Mouse (Mus musculus) embryonic facial prominence, embryonic 15.5 days (tissue): ENCODE data around the gene Mmp2. TPM values are rescaled to one million over a fixed set of nuclear protein-coding genes. Genes with fewer than 3 reads are reported as not detected.
"Not testable (repeated sequence)": the region's sequence is repeated elsewhere in the genome, so short reads cannot be mapped to it uniquely, and the experiment has no call there.

ENCODE experiments used
- ATAC-seq: fragments of 200-750 bp; cut with Nextera tagmentation; 2 replicates; pipeline ENCODE4 v1.8.0; 2017; ENCODE audit warnings: low read depth, moderate TSS enrichment; ENCODE audit not compliant: insufficient number of reproducible peaks, low FRiP score, low TSS enrichment
- H3K27ac ChIP-seq: fragments of 300-500 bp; sonication (generic); replicated peaks from 2 replicates; pipeline ENCODE4 v1.5.1; 2015; ENCODE audit warnings: mild to moderate bottlenecking, inconsistent platforms
- H3K27me3 ChIP-seq: fragments of 300-500 bp; sonication (generic); 2 replicates; pipeline ENCODE4 v1.6.1; 2015; ENCODE audit warnings: inconsistent platforms
- H3K36me3 ChIP-seq: fragments of 300-500 bp; sonication (generic); 2 replicates; pipeline ENCODE4 v1.6.1; 2015; ENCODE audit warnings: mild to moderate bottlenecking, inconsistent platforms
- H3K4me1 ChIP-seq: fragments of 300-500 bp; sonication (generic); 2 replicates; pipeline ENCODE4 v1.6.1; 2015; ENCODE audit warnings: inconsistent platforms
- H3K4me2 ChIP-seq: fragments of 300-500 bp; sonication (generic); replicated peaks from 2 replicates; pipeline ENCODE4 v1.6.1; 2015; ENCODE audit warnings: mild to moderate bottlenecking, inconsistent platforms
- H3K4me3 ChIP-seq: fragments of 300-500 bp; sonication (generic); replicated peaks from 2 replicates; pipeline ENCODE4 v1.5.1; 2015; ENCODE audit warnings: mild to moderate bottlenecking, inconsistent platforms
- H3K9ac ChIP-seq: fragments of 300-500 bp; sonication (generic); 2 replicates; pipeline ENCODE4 v1.6.1; 2015; ENCODE audit warnings: inconsistent platforms
- H3K9me3 ChIP-seq: fragments of 300-500 bp; sonication (generic); replicated peaks from 2 replicates; pipeline ENCODE4 v1.6.1; 2016; ENCODE audit warnings: inconsistent platforms
- WGBS: fragments of 180-500 bp; shearing (Covaris S2); methylation state at CpG from one replicate; pipeline ENCODE4 v1.1.7; 2015; 5-methylcytosine and 5-hydroxymethylcytosine counted together
- polyA plus RNA-seq: library from polyadenylated mRNA; unstranded; fragments of >200 nt; fragmentation: Nextera tagmentation; extraction: Ambion mirVana; gene quantifications from 2 replicates; pipeline ENCODE4 v1.2.1, GENCODE M21; 2015

The Mmp2 gene
- polyA plus RNA-seq, 1 experiment from 2014 or later: 362 TPM

DNA sequence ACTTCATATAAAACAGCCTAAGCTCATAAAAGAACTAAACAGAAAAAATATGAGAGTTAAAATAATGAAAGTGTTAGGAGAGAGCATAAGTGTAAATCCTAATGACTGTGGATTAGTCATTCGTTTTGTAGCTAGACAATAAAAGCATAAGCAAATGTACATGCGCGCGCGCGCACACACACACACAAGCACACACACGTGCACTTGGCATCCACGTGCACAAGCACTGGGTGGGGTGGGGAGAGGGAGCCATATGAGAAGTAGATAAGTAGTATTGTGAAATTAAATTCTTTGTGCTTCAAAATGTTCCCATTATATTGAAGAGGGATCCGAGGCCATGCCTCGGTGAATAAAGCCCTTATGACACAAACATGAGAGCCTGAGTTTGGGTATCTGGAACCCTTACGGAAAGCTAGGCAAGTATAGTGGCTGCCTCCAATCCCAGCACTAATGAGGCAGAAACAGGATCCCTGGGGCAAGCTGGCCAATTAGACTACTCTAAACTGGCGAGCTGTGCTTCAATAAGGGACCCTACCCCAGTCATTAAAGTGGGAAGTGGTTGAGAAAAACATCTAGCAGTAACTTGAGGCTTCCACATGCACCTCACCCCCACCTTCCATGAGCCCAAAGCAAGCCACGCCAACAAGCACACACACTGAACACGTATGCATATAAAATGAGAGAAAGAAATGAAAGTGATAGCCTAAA is 31.5 kb downstream of the Mmp2 start:
- no peak overlapping the region for H3K9ac ChIP-seq
- ATAC-seq: no peak
- 78% methylated on average over 14 of the region's 14 CpGs for WGBS
- no peak overlapping the region for H3K4me2 ChIP-seq
- H3K9me3 ChIP-seq: no peaks in the 10 kb centered on the region
- no peak overlapping the region for H3K4me3 ChIP-seq
- H3K27me3 ChIP-seq: no peaks in the 10 kb centered on the region; the same call in 1 of the 2 replicates
- H3K27ac ChIP-seq: no peak overlapping the region
- H3K36me3 ChIP-seq: no peaks in the 10 kb centered on the region
- peaks cover 21% of the 10 kb centered on the region for H3K4me1 ChIP-seq

DNA sequence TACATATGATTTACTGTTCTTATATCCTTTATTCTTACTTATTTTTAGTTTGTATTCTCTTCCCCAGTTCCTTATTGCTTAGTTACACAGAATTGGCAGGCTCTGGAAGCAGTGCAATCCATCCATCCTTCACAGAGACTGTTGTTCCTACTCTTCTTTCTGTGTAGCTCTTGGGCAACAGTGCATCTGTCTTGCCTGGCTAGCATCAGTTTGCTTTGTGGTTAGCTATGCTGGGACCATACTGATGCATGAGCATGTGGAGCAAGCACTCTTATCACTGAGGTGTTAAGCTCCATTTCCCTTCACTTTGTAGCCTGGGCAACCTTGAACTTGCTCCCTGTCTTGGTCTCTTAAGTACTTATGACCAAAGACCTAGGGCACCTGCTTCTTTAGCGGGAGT is 34.9 kb downstream of the Mmp2 start:
- H3K27me3 ChIP-seq: no peaks in the 10 kb centered on the region
- H3K9me3 ChIP-seq: no peaks in the 10 kb centered on the region
- H3K4me3 ChIP-seq: no peak overlapping the region
- no peak overlapping the region for H3K9ac ChIP-seq
- no peak overlapping the region for H3K27ac ChIP-seq
- H3K36me3 ChIP-seq: no peaks in the 10 kb centered on the region
- no peak for ATAC-seq
- no peaks in the 10 kb centered on the region for H3K4me1 ChIP-seq
- no peak overlapping the region for H3K4me2 ChIP-seq
- 92% methylated on average over 1 of the region's 1 CpGs for WGBS

DNA sequence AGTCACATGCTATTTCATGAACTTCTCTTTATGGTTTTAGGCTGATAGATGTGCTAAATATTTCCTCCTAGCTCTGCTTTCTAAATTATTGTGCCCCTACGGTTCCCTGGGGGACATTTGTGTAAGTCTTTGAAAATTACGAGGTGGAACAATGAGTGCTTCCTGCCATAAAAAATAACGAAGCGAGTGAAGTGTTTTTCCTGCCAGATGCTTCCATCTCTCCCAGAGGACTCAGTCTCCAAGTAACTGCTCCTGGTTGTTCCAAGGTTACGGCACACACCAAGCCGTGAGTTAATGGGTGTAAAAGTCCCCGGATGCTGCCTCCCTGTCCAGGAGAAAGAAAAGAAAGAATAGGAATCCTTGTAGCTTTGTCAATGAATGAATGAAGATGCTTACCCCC is 43.2 kb downstream of the Mmp2 start:
- no peak overlapping the region for H3K4me3 ChIP-seq
- no peaks in the 10 kb centered on the region for H3K9me3 ChIP-seq
- WGBS: 47% methylated on average over 7 of the region's 7 CpGs
- H3K27me3 ChIP-seq: no peaks in the 10 kb centered on the region
- no peak overlapping the region for H3K4me2 ChIP-seq
- H3K9ac ChIP-seq: no peak overlapping the region
- no peak overlapping the region for H3K27ac ChIP-seq
- no peaks in the 10 kb centered on the region for H3K4me1 ChIP-seq
- no peaks in the 10 kb centered on the region for H3K36me3 ChIP-seq
- ATAC-seq: no peak

GRCm38 (mm10) chr8:92872063-92872759 is 45.1 kb downstream of the Mmp2 start:
- WGBS: 44% methylated on average over 10 of the region's 10 CpGs

DNA sequence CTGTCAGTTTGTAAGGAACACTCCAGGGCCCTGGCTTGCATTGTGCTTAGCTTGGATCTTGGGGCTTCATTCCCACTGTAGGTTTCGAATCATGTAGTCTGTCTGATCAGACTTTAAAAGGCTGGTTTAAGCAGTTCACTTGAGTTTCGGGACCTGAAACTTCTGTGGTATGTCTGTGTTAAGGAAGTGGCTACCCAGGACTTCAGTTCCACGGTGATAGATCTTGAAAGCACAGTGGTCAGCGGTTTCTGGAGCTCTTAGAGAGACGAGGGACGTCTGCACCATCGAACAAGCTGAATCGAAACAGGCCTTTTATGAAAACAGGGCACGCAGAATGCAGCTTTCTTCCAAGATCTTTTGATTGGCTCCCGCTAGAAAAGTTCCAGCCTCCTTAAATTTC is 48.7 kb downstream of the Mmp2 start:
- 54% methylated on average over 10 of the region's 10 CpGs for WGBS
- ATAC-seq: no peak
- Histone ChIP-seq H3K4me3 (no peak overlapping the region), H3K4me2 (no peak overlapping the region), H3K9me3 (0 out of 2 replicates have a peak, but pooled peaks cover 5% of the 10 kb centered on the region), H3K9ac (no peak overlapping the region), H3K27ac (no peak overlapping the region), H3K27me3 (no peaks in the 10 kb centered on the region), H3K4me1 (no peaks in the 10 kb centered on the region), H3K36me3 (peaks cover 12% of the 10 kb centered on the region)

More at GRCm38 (mm10) chr8:92872063-92872759, 45.1 kb downstream of the Mmp2 start:
- Histone ChIP-seq H3K4me1 (no peaks in the 10 kb centered on the region), H3K9me3 (no peaks in the 10 kb centered on the region), H3K9ac (no peak overlapping the region), H3K27ac (no peak overlapping the region), H3K36me3 (no peaks in the 10 kb centered on the region), H3K4me2 (no peak overlapping the region), H3K4me3 (no peak overlapping the region), H3K27me3 (no peaks in the 10 kb centered on the region)
- ATAC-seq: no peak

DNA sequence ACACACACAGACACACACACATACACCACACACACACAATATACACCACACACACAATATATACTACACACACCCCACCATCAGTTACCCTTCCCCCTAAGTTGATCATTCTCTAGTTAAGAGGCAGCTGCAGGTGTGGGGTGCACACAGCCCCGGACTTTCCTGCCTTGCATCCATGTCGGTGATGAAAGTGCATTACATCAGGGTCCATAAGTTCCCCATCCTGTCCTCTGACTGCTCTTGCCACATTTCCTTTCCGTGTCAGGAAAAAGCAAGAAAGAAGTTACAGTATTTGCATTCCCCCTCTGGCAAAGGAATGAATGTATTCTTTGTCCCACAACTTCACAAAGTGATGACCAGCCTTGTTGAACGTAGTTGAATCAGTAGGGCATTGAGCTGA is 54.2 kb downstream of the Mmp2 start:
- ATAC-seq: no peak
- Histone ChIP-seq H3K27me3 (no peaks in the 10 kb centered on the region), H3K4me1 (no peaks in the 10 kb centered on the region), H3K9ac (no peak overlapping the region), H3K4me3 (no peak overlapping the region), H3K9me3 (0 out of 2 replicates have a peak, but pooled peaks cover 5% of the 10 kb centered on the region), H3K36me3 (peaks cover 12% of the 10 kb centered on the region), H3K4me2 (no peak overlapping the region), H3K27ac (no peak overlapping the region)
- 35% methylated on average over 4 of the region's 4 CpGs for WGBS

GRCm38 (mm10) chr8:92883771-92884170 is 56.7 kb downstream of the Mmp2 start:
- H3K4me1 ChIP-seq: no peaks in the 10 kb centered on the region
- H3K9me3 ChIP-seq: 0 out of 2 replicates have a peak, but pooled peaks cover 5% of the 10 kb centered on the region
- H3K27me3 ChIP-seq: no peaks in the 10 kb centered on the region
- 71% methylated on average over 2 of the region's 2 CpGs for WGBS
- no peak overlapping the region for H3K4me3 ChIP-seq
- no peak overlapping the region for H3K4me2 ChIP-seq
- no peak overlapping the region for H3K9ac ChIP-seq
- H3K36me3 ChIP-seq: peaks cover 12% of the 10 kb centered on the region
- no peak for ATAC-seq
- no peak overlapping the region for H3K27ac ChIP-seq

DNA sequence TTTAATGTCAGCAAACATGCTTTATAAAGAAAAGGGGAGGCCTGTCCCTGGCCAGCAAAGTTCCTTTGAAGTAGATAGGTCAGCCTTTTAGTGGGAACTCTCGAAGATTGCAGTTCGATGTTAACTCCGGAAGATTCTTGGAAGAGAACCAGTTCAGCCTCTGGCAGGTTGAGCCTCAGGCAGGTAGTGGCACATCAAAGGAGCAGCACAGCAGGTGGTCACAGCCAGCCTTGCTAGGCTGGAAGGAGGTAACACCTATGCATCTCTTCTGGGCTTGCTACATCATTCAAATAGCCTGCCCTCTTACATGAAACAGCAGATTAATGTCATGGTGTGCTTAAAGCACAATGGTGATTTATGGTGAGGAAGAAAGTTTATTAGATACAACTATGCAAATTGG is 65.1 kb downstream of the Mmp2 start:
- WGBS: 65% methylated on average over 3 of the region's 3 CpGs
- H3K4me1 ChIP-seq: not testable (repeated sequence)

GRCm38 (mm10) chr8:92893870-92894269 is 66.8 kb downstream of the Mmp2 start:
- WGBS: 55% methylated on average over 2 of the region's 2 CpGs
- no peaks in the 10 kb centered on the region for H3K36me3 ChIP-seq
- no peak overlapping the region for H3K27ac ChIP-seq
- no peaks in the 10 kb centered on the region for H3K27me3 ChIP-seq
- no peak overlapping the region for H3K4me3 ChIP-seq
- no peaks in the 10 kb centered on the region for H3K4me1 ChIP-seq
- H3K9me3 ChIP-seq: no peaks in the 10 kb centered on the region
- no peak for ATAC-seq
- no peak overlapping the region for H3K4me2 ChIP-seq
- no peak overlapping the region for H3K9ac ChIP-seq

More for the DNA sequence above, 65.1 kb downstream of the Mmp2 start:
- not testable (repeated sequence) for H3K36me3 ChIP-seq, ATAC-seq, H3K27ac ChIP-seq, H3K4me3 ChIP-seq, H3K27me3 ChIP-seq, H3K4me2 ChIP-seq, H3K9me3 ChIP-seq, H3K9ac ChIP-seq

GRCm38 (mm10) chr8:92895053-92895452 is 68.0 kb downstream of the Mmp2 start:
- Histone ChIP-seq H3K4me2 (no peak overlapping the region), H3K27me3 (no peaks in the 10 kb centered on the region), H3K4me3 (no peak overlapping the region), H3K4me1 (no peaks in the 10 kb centered on the region), H3K9me3 (no peaks in the 10 kb centered on the region), H3K36me3 (no peaks in the 10 kb centered on the region), H3K9ac (no peak overlapping the region), H3K27ac (no peak overlapping the region)
- WGBS: 68% methylated on average over 7 of the region's 7 CpGs
- no peak for ATAC-seq

GRCm38 (mm10) chr8:92896056-92896455 is 69.0 kb downstream of the Mmp2 start:
- Histone ChIP-seq H3K4me2 (no peak overlapping the region), H3K27ac (no peak overlapping the region), H3K4me1 (0 out of 2 replicates have a peak, but pooled peaks cover under 1% of the 10 kb centered on the region), H3K27me3 (no peaks in the 10 kb centered on the region), H3K4me3 (no peak overlapping the region), H3K9me3 (no peaks in the 10 kb centered on the region), H3K9ac (no peak overlapping the region), H3K36me3 (no peaks in the 10 kb centered on the region)
- WGBS: 100% methylated on average over 1 of the region's 1 CpGs
- ATAC-seq: no peak
